Comparison of ENCODE assay signal across 8 mouse cellular contexts in the genomic region with DNA sequence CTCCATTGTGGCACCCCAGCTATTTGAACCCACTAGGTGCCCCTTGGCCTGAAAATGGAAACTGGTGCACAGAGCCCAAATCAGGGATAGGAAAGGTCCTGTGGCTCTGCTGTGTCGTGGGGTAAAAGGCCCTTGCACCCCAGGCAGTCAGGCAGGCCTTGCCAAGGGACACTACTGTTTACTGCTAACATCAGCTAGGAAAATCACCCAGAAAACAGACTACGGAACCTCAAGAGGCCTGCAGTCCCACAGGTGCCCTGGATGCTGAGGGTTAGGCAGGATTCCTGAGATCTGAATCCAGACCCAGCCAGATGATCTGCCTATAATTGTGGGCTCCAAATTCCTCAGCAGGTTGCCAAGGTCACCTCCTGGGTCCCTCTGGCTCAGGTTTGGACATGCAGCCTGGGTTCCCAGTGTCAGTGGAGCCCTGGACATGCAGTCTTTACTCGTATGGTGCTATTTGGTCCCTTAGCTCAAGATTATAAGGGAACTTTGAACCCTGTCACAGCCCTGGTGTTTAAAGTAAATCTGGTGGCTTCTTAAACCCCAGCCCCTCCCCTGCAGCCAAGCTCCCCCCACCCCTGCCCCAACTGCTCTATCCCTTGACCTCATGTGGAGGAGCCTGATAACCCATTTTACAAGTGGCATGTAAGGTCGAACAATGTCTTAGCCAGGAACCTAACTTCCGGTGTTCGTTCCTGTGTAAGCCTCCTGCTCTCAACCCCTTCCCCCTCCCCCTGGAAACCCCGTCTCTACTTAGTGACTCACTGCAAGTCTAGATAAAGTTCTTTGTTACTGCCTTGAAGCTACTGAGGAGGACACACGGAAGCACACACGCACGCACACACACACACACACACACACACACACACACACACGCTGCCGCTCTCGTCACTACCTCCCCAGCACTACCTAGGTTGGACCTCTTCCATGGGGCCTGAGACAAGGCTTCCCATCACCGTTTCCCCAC. TPM values are rescaled to one million over a fixed set of nuclear protein-coding genes. Genes with fewer than 3 reads are reported as not detected.
DNase-seq lines count a peak whose midpoint lies in the region; ATAC-seq and TF ChIP-seq lines count a peak whose summit lies in the region.

No protein-coding gene starts in this region.

- peak; percentile 100 for ATAC-seq in CD4-positive, CD25-positive, alpha-beta regulatory T cell, adult 4 months
- ATAC-seq in forebrain, embryonic 16.5 days = no peak

- peaks cover 15% of the 10 kb centered on the region for H3K4me1 ChIP-seq in heart, adult 2 months (ENCODE audit: control insufficient read depth, insufficient read depth, low read length)
- H3K4me1 ChIP-seq in forebrain, embryonic 16.5 days (replicated peaks; ENCODE audit: control insufficient read depth, insufficient read depth, low read length) = peaks cover 11% of the 10 kb centered on the region

- intact Hi-C loops in heart, adult 2 months (cut with DNase I) = no loop called here
- intact Hi-C loops in left cerebral cortex, postnatal 14 days (cut with DNase I) = no loop called here

- no peak for TF ChIP-seq EP300 in heart, adult 2 months (IDR thresholded peaks at IDR 0.05; ENCODE audit: insufficient read depth, low read depth, low read length)

- no peak for TF ChIP-seq CTCF in heart, adult 2 months (IDR thresholded peaks at IDR 0.05)

- 41% methylated on average over 14 of the region's 14 CpGs for WGBS in heart, adult 2 months
- WGBS in forebrain, embryonic 16.5 days = 71% methylated on average over 14 of the region's 14 CpGs

- no peak overlapping the region for H3K9ac ChIP-seq in heart, adult 2 months (ENCODE audit: low read depth, low read length)
- no peak overlapping the region for H3K9ac ChIP-seq in forebrain, embryonic 16.5 days (replicated peaks; ENCODE audit: low read depth, low read length)

- DNase-seq in MN1 (ENCODE audit: low spot score) = peak; percentile 66
- DNase-seq in heart, adult 2 months = peak in 1 of 2 experiments; percentile 36
- DNase-seq in kidney, postnatal 4 days = peak; percentile 59 to 74
- DNase-seq in naive thymus-derived CD4-positive, alpha-beta T cell, adult 2 months (ENCODE audit: low read depth) = peak; percentile 91
- DNase-seq in left cerebral cortex, postnatal 14 days (ENCODE audit: low spot score in 2 of 2) = no peak
- DNase-seq in cerebellum, postnatal 25 days = no peak

- no peaks in the 10 kb centered on the region for H3K79me2 ChIP-seq in heart, adult 2 months (replicated peaks; ENCODE audit: control insufficient read depth, insufficient read depth, low read length)

- H3K27ac ChIP-seq in heart, adult 2 months = peak overlapping the region; percentile 38
- no peak overlapping the region for H3K27ac ChIP-seq in forebrain, embryonic 16.5 days (ENCODE audit: low read length)

- H3K36me3 ChIP-seq in heart, adult 2 months (ENCODE audit: control insufficient read depth, insufficient read depth, low read length) = no peaks in the 10 kb centered on the region
- H3K36me3 ChIP-seq in forebrain, embryonic 16.5 days (ENCODE audit: control insufficient read depth, insufficient read depth) = no peaks in the 10 kb centered on the region

- peak; percentile 37; the same call in 1 of the 2 replicates for TF ChIP-seq POLR2A in heart, adult 2 months (IDR thresholded peaks at IDR 0.05; ENCODE audit: insufficient read depth, low read depth, low read length)

- H3K4me3 ChIP-seq in heart, adult 2 months = no peak overlapping the region
- no peak overlapping the region for H3K4me3 ChIP-seq in forebrain, embryonic 16.5 days (replicated peaks; ENCODE audit: low read length)

- H3K27me3 ChIP-seq in heart, adult 2 months (ENCODE audit: control insufficient read depth, insufficient read depth, low read length) = no peaks in the 10 kb centered on the region
- no peaks in the 10 kb centered on the region for H3K27me3 ChIP-seq in forebrain, embryonic 16.5 days (replicated peaks; ENCODE audit: control insufficient read depth, insufficient read depth, low read length)

- no peak overlapping the region for H3K4me2 ChIP-seq in forebrain, embryonic 16.5 days (ENCODE audit: low read length)

- H3K9me3 ChIP-seq in forebrain, embryonic 16.5 days (ENCODE audit: control insufficient read depth, low read length) = no peaks in the 10 kb centered on the region

RNA-seq across cellular contexts. Expression of gene Ankrd9, which starts 28.6 kb away (rescaled TPM):
- polyA plus RNA-seq in CD4-positive, CD25-positive, alpha-beta regulatory T cell, adult 4 months (2017; shearing (Covaris generic)) = 1 to 10 TPM in 1 of 2 experiments, under 1 TPM in 1; 0.32 to 1.2 TPM
- total RNA-seq in heart, adult 2 months (2021) = 10 to 100 TPM; 59.3 to 84.2 TPM
- polyA plus RNA-seq in heart, adult 2 months (2012; rRNA removed) = 80.5 and 93.2 TPM in 2 replicates
- 10 to 100 TPM; 12.2 to 14.5 TPM for total RNA-seq in left cerebral cortex, postnatal 14 days (2021)
- polyA plus RNA-seq in forebrain, embryonic 16.5 days (2015; fragmentation: Nextera tagmentation; extraction: Ambion mirVana) = 6.1 TPM in 2 replicates

RNA-seq across cellular contexts. Expression of gene Rcor1, which starts 31.7 kb away (rescaled TPM):
- polyA plus RNA-seq in CD4-positive, CD25-positive, alpha-beta regulatory T cell, adult 4 months (2017; shearing (Covaris generic)) = 10 to 100 TPM; 11.7 to 16.0 TPM
- 10 to 100 TPM; 13.9 to 14.8 TPM for total RNA-seq in heart, adult 2 months (2021)
- 5.9 and 9.9 TPM in 2 replicates for polyA plus RNA-seq in heart, adult 2 months (2012; rRNA removed)
- total RNA-seq in left cerebral cortex, postnatal 14 days (2021) = 10 to 100 TPM; 17.9 to 18.8 TPM
- 7.6 and 8.3 TPM in 2 replicates for polyA plus RNA-seq in forebrain, embryonic 16.5 days (2015; fragmentation: Nextera tagmentation; extraction: Ambion mirVana)

Comparison
In these comparisons a context has a peak if more than half of its experiments do, and no peak if none do; other contexts are left out.
1. DNase-seq: peak in MN1 (single experiment), kidney, postnatal 4 days (2 of 2) and naive thymus-derived CD4-positive, alpha-beta T cell, adult 2 months (single experiment); none in left cerebral cortex, postnatal 14 days (0 of 2) and cerebellum, postnatal 25 days (0 of 2).
2. RNA of gene Ankrd9, which starts 28.6 kb away (polyA plus RNA-seq): 80.5 to 93.2 TPM in heart, adult 2 months; 6.1 TPM in forebrain, embryonic 16.5 days and 0.32 to 1.2 TPM in CD4-positive, CD25-positive, alpha-beta regulatory T cell, adult 4 months; every median in the first group is over 10 times any median in the second.